Mouse (Mus musculus): Measurements from ENCODE around the gene Hps5.

Gene Hps5

DNA sequence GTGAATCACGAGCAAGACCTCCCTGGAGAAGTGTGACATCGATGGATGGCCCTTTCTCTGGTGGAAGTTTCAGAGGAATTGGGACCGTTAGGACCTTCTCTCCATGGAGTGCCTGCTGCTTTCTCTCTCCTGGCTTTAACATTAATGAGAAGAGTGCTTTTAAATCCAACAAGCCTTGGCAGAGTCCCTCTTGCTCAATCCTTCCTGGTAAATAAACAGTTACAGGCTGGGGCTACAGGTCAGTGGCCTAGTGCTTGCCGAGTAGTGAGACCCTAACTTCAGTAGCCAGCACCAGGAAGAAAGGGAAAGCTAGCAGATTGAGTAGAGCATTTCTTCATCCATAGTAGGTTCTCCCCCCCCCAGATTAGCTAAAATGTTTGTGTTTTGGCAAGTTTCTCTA, 63.4 kb downstream of the Hps5 start, which contains the start of gene Saa4:
Gene Saa4, minus strand, starts transcription at position 146 of the 400 bp plus-strand sequence.
- DNase-seq, result no peak

DNA sequence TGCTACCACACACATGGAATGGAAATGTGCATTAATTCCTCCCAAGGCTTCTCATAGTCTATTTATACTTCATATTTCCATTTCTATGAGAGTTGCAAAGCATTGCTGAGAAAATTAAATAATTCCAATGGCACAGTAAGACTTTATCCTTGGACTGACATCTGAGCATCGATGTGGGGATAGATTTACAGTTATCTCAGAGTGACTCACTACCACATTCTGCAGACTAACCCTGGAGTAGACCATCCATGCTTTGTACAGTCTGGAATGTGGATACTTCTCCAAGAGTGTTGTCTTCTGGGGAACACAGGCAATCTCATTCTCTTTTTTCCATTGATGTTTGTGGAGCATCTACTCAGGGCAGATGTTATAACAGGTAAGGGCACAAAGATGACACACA, 68.3 kb downstream of the Hps5 start:
- DNase-seq, result no peak

DNA sequence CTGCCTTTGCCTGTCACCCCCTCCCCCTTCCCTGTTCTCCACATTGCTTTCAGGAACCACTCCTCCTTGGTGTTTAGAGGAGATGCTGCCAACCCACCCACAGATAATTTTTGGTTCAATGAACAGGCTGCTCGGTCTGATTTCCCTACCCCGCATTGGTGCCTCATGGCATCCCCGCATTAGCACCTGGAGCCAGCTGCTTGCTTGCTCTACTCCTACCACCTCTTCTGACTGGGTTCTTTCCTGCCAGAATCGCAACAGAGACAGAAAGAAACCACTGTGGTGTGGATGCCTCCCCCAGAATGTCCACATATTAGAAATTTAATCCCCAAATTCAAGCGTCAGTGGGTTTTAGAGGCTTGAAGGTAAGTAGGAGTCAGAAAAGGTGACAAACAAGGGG, 71.5 kb downstream of the Hps5 start:
- DNase-seq, result no peak

DNA sequence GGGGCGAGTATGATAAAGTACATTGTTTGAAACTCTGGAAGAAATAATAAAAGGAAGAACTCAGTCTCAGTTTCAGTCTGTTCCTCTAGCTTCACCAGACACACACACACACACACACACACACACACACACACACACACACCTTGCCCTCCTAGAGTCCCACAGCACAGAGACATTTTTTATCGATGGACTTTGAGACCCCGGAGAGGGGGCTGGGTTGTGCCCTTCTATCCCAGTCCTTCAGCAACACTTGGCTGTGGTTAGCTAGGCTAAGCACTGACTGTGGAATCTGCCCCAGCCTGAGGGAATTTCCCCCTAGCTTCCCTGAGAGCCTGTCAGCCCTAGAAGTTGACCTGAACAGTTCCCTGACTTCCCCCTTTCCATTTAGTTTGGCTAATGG, 72.0 kb downstream of the Hps5 start:
- no peak for DNase-seq

DNA sequence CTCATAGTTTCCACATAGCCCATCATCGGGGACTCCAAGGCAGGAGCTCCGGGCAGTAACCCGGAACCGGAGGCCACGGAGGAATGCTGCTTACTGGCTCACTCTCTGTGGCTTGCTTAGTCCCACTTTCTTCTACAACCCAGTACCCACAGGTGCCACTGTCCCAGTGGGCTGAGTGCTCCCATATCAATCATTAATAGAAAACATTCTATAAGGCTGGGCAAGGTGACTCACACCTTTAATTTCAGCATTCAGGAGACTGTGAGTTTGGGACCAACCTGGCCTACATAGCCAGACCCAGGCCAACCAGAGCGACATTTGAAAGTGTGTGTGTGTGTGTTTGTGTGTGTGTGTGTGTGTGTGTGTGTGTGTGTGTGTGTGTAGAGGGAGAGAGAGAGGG, 72.5 kb downstream of the Hps5 start:
- no peak for DNase-seq

DNA sequence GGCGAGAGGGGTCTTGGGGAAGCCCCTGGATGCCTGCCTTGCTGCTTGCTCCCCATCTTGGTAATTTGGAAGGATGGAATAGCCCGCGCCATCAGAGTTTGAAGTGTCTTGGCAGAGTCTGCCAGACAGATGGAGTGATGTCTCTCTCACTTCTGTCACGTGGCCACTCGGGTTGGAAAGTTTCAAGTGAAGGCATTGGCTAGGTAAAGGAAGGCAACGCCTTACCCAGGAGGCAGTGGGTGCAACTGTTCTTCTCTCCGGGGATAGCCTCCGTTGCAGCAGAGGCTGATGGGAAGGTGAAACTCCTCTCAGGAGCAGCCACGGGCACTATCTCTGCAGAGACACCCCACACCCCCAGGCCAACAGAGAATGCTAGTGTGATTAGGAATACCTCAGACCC, 75.4 kb downstream of the Hps5 start:
- no peak for DNase-seq

DNA sequence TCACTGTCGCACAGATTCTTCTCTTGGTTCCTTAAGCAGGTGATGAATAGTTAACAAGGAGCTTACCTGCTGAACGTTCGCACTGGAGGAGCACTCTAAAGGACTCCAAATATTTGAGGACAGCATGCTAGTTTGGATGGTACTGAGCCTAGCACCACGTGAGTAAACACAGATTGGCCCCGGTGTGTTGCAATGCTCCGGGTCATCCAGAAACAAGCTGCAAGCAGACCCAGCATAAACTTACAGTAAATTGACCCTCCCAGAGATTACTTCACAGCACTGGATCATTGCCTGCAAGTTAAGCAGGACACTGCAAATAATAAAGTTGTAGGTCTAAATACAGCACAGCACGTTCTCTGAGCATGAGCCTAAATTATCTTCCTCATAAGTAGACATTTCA, 76.3 kb downstream of the Hps5 start:
- peak; percentile 75 for DNase-seq

DNA sequence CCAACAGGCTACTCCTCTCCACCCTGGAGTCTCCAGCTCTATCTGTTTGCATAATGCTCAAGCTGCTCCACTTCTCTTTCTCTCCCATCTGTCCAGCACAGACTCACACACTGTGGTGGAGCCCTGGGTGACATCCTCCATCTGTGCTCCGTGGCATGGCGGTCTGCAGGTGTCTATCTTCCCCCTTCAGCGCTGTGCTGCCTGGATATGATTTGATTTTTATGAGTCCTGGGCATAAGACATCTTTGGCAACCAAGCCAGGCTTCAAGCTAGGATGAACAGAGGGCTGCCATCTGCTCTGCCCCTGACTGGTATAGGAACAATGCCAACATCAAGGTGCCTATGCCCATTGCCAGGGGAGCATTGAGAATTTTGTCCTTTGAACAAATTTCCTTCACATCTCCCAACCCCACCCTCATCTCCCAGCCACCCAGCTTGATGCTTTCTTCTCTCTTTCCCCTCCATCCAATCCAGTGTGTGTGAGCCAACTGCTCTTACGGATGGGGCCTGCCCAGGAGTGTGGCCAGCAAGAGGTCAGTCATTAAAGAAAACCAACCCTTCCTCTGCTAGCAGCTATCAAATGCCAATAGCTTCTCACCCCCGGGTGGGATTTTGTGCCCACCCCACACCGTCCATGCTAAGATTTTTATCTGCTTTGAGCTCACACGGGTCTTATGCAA, 77.1 kb downstream of the Hps5 start:
- no peak for DNase-seq

DNA sequence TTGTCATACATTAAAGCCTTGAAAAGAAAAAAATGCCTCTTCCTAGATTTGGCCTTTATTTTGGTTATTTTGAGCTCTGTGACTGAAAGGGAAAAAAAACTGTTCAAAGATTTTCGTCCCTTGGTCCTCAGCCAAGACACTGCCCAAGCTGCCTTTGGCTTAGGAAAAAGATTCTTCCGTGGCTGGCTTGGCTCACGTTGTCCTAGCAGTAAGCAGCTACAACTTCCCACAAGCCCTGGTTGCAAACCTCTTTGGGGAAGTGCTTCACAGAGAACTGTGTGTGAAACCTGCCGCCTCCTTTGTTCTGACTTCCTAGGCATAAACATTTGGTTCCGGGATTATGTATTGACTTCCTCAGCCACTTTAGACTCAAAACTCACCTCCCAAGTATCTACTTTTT, 79.0 kb downstream of the Hps5 start:
- peak; percentile 65 for DNase-seq

DNA sequence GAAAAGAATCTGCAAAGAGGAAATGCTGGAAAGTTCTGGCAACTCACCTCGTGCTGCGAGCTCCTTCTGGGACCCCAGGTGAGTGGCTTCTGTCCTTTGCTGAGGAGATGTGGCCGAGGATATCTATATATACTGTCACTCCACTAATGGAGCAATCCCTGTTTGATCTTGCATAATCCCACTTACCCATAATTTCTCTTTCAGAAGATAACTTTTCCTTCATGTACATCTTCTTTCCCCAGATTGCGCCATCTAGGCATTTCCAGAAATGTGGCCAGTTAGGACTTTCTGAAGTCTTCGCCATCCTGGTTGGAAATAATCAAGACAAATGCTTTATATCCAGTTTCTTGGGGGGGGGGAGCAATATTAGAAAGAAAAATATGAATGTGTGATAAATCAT, 80.3 kb downstream of the Hps5 start, which contains the start of gene Saa3:
Gene Saa3, minus strand, starts transcription at position 101 of the 400 bp plus-strand sequence.
- DNase-seq, result no peak

DNA sequence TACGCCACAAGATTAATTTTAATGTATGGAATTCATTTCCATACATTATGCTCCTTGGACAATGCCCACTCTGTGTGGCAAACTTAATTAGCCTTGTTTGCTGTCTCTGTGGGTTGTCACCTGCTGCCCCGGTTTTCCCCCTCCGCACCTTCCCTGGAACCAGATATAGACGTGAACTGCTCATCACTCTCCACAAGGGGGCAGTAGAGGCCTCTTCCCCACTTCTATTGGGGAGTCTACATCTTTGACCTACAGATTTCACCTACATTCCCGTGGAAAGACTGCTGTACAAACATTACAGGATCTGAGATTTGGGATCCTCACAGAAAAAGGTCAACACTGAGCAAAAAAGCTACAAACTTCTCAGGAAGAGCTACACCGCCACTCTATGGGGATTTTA, 81.3 kb downstream of the Hps5 start:
- peak; percentile 82 for DNase-seq

DNA sequence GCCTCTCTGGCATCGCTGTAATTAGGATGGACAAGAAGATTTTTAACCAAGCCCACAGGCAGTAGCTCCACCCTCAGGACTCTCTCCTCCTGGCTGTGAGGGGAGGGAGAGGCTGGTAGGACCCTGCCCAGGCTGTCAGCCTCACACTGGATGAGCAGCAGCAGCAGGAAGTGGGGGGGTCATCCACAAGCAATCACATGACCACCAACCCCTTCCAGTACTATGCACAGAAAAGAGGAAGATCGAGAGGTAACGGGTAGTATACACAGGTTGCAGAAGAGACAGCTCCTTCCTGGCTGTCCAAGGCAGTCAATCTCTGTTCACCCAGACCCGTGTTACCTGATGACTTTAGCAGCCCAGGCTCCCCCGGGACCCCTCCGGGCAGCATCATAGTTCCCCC, 83.6 kb downstream of the Hps5 start:
- no peak for DNase-seq

Data from lung, postnatal 14 days (tissue).